Mouse (Mus musculus) splenic B cell, adult 2 months (primary cell): ENCODE results near the gene Gm20696.

Experiments used
- DNase-seq: peaks from one replicate; pipeline ENCODE4 v3.0.0-alpha.2; 2011; ENCODE audit warnings: low read depth, low spot score
- H3K27me3 ChIP-seq: 2 replicates; pipeline ENCODE4 v1.6.1; 2012; ENCODE audit warnings: mild to moderate bottlenecking, low read length, moderate library complexity, mixed read lengths; ENCODE audit not compliant: control insufficient read depth, poor library complexity, insufficient read depth, severe bottlenecking
- H3K36me3 ChIP-seq: 2 replicates; pipeline ENCODE4 v1.6.1; 2012; ENCODE audit warnings: mild to moderate bottlenecking, low read length, moderate library complexity, mixed read lengths; ENCODE audit not compliant: control insufficient read depth, poor library complexity, insufficient read depth, severe bottlenecking

Gm20696 gene

DNA sequence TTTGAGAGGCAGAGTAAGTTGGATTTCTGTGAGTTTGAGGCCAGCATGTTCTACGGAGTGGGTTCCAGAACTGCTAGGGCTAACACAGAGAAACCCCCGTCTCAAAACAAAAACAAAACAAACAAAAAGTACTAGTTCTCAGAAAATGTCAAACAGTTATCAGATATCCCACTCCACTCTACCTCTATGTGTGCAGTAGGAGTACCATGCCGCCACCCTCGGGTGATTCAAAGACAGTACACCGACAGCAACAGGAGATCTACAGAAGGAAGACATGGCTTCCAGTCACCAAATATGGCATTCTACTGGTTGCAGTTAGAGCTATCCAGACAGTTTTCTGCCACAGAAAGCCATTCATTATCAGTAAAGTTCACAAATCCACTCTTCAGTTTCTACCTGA lies 21.7 kb downstream of the Gm20696 start:
- Histone ChIP-seq H3K36me3 (no peaks in the 10 kb centered on the region), H3K27me3 (no peaks in the 10 kb centered on the region)
- no peak for DNase-seq

DNA sequence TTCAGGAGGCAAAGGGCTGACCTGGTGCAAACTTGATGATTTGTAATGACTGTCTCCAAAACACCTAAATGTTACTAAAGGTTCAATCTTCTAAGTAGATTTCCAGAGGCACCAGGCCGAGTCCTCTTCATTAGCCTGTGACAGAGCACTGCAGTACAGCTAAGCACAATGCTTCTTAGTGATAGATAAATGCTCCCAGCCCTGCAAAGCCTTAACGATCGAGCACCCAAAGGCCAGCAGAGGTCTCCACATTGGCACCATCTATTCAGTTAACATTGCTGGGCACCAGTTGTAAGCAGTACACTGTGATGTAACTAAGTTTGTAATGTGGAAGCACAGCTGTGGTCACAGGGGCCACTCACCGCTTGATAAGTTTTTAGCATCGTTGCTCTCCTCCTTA lies 22.2 kb downstream of the Gm20696 start:
- Histone ChIP-seq H3K36me3 (no peaks in the 10 kb centered on the region), H3K27me3 (no peaks in the 10 kb centered on the region)
- no peak for DNase-seq

- DNase-seq = no peak
- Histone ChIP-seq H3K36me3 (no peaks in the 10 kb centered on the region), H3K27me3 (no peaks in the 10 kb centered on the region)
Observed at GRCm38 (mm10) chr6:99643439-99644199, 23.0 kb downstream of the Gm20696 start.

- Histone ChIP-seq H3K36me3 (peaks cover 2% of the 10 kb centered on the region; the same call in 1 of the 2 replicates), H3K27me3 (no peaks in the 10 kb centered on the region)
- no peak for DNase-seq
Observed at GRCm38 (mm10) chr6:99637456-99637855, 29.1 kb downstream of the Gm20696 start.

DNA sequence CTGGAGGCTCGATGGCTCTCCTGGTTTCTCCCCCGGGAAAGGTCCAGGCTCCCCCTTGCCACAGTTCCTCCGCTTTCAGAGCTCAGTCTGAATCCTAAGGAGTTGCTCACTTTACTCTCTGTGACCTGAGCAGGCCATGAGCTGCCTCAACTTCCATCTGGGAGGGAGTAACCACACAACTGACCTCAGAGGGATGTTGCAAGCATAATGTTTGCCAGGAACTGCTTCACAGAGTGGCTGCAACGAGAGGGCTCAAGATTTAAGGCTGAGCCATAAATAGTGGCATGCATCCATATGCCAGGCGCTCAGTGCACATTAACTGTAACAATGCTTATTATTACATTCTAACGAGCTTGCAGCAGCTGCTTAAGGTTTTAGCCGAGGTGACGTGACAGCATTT lies 29.8 kb downstream of the Gm20696 start:
- no peak for DNase-seq
- H3K27me3 ChIP-seq = no peaks in the 10 kb centered on the region
- peaks cover 2% of the 10 kb centered on the region; the same call in 1 of the 2 replicates for H3K36me3 ChIP-seq

- no peak for DNase-seq
- H3K36me3 ChIP-seq = peaks cover 2% of the 10 kb centered on the region; the same call in 1 of the 2 replicates
- no peaks in the 10 kb centered on the region for H3K27me3 ChIP-seq
Observed at GRCm38 (mm10) chr6:99636121-99636520, 30.5 kb downstream of the Gm20696 start.

DNA sequence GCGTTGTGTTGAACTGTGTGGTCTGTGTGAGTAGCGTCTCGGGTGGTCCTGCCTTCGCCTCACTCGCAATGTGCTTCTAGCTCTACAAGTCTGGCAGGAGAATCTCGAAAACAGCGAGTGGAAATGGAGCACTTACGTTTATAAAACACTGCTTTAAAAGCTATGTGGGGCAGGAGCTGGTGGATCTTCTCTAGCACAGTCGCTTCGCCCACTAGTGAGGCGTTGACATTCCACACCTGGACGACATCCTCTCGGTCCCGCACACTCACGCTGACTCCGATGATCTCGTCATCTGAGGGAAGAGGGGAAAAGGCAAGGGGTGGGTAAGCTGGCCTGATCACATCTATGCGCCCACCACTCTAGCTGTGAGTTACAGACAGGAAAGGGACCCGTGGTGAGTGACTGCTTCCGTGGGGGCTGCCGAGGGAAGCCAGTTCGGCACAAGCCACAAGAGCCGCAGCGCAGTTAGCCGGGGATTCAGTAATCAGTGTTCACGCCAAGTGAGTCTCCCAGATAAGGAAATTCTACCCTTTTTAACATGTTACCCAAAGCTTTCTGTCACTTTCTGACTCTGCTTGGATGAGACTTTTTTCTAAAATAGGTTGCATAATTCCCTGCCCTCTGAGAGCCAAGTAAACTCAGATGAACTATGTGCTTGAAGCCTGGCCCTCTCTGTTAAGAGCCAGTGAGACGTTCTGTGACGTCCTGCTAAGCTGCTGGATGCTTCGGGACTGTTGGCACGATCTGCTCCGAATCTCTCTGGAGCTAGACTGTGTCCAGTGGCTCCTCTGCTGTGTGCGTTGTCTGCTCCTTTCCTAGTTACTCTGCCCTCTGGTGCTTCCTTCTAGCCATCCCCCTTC lies 34.2 kb downstream of the Gm20696 start:
- no peaks in the 10 kb centered on the region for H3K27me3 ChIP-seq
- no peak for DNase-seq
- H3K36me3 ChIP-seq = peaks cover 2% of the 10 kb centered on the region; the same call in 1 of the 2 replicates

- Histone ChIP-seq H3K36me3 (peaks cover 2% of the 10 kb centered on the region; the same call in 1 of the 2 replicates), H3K27me3 (no peaks in the 10 kb centered on the region)
- no peak for DNase-seq
Observed at GRCm38 (mm10) chr6:99631637-99632036, 35.0 kb downstream of the Gm20696 start.

- Histone ChIP-seq H3K27me3 (no peaks in the 10 kb centered on the region), H3K36me3 (no peaks in the 10 kb centered on the region)
- no peak for DNase-seq
Observed at GRCm38 (mm10) chr6:99629726-99630458, 36.7 kb downstream of the Gm20696 start.

DNA sequence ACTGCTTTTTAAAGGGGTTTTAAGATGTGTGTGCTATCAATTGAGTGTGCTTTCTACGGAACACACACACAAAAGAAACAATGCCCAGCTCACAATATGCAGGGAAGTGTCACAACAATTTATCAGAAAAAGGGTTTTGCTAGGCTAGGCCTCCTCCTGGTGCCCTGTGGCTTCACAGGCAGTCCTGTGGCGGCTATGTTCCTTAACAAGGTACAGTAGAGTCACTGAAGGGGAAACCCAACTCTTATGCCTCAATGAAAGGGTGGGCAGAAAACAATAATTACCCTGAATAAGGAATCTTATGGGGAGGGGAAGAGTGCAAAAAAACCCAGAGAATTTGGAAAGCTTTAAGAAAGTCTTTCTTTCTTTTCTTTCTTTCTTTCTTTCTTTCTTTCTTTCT lies 40.2 kb downstream of the Gm20696 start:
- H3K27me3 ChIP-seq = no peaks in the 10 kb centered on the region
- DNase-seq = no peak
- no peaks in the 10 kb centered on the region for H3K36me3 ChIP-seq

DNA sequence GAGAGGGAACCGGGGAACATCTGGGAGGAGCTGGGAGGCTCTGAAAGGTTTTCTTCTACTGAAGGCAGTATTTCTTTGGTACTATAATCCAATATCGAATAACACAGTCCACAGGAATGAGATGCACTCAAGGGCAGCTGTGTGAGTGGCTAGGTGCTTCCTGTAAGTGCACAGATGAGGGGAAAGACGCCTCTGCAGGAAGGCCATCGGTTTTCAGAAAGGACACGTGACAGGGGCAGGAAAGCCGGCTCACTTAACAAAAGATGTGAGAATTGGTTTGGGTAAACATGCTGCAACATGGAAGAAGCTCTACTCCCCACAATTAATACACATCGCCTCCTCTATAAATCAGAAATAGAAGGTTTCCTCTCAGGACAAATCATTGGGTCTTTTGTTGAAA lies 40.8 kb downstream of the Gm20696 start:
- DNase-seq = no peak
- no peaks in the 10 kb centered on the region for H3K27me3 ChIP-seq
- no peaks in the 10 kb centered on the region for H3K36me3 ChIP-seq

DNA sequence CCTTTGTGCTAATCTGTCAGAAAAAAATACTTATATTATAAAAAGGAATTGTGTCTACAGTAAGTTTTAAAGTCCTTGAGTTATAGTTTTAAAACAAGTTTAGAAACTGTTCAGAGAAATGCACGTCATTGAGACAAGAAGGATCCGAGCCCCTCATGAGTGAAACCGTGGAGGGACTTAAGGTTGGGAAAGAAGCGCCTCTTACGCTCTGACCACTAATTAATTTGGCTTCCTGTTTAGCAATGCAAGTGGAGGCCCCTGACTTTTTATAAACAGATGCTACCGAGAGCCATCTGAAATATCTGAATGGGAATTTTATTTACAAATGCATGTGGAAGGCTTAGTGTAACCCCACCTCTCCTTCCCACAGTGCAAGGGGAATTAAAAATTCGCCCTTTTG lies 41.3 kb downstream of the Gm20696 start:
- Histone ChIP-seq H3K36me3 (no peaks in the 10 kb centered on the region), H3K27me3 (no peaks in the 10 kb centered on the region)
- DNase-seq = no peak

- Histone ChIP-seq H3K27me3 (no peaks in the 10 kb centered on the region), H3K36me3 (no peaks in the 10 kb centered on the region)
- DNase-seq = no peak
Observed at GRCm38 (mm10) chr6:99624542-99624941, 42.1 kb downstream of the Gm20696 start.

DNA sequence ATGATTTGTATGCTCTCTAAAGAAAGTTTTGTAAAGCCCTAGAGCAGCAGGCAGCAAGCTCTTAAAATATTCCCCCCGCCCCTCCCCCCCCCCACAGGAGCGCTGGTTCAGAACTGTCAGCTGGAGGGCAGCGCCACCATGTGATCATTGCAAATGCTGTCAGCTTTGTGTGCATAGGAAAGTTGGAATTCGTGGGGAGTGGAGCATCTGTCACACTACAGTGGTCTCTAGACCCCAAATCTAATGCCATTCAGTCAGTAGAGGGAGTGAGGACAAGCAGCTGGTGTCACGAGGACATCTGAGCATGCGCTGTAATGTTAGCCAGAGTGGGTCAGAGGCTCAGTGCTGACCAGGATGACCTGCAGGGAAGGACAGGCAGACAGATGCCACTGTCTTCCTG lies 43.0 kb downstream of the Gm20696 start:
- Histone ChIP-seq H3K27me3 (no peaks in the 10 kb centered on the region), H3K36me3 (no peaks in the 10 kb centered on the region)
- peak; percentile 36 for DNase-seq

DNA sequence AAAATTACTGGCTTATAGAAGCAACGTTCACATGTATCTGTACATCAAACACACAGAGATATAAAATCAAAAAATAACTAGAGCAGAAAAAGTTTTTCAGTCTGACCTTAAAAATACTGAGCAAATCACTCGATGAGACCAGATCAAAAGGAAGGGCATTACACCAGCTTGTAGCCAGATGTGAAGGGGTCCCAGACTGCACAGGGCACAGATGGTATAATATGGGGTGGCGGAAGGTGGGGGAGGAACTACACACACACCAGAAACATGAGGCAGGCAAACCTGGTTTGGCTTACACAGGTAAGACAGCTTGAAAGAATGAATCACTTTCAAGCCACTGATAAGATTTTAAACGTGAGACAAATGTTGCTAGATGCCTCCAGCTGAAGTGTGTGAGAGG lies 45.4 kb downstream of the Gm20696 start:
- no peaks in the 10 kb centered on the region for H3K27me3 ChIP-seq
- no peak for DNase-seq
- H3K36me3 ChIP-seq = no peaks in the 10 kb centered on the region
